Mouse (Mus musculus): ENCODE results near the gene Lats1. TPM values are rescaled to one million over a fixed set of nuclear protein-coding genes. Genes with fewer than 3 reads are reported as not detected.

The Lats1 gene
- 6.0 and 6.3 TPM in 2 replicates for total RNA-seq (2012; rRNA removed)

DNA sequence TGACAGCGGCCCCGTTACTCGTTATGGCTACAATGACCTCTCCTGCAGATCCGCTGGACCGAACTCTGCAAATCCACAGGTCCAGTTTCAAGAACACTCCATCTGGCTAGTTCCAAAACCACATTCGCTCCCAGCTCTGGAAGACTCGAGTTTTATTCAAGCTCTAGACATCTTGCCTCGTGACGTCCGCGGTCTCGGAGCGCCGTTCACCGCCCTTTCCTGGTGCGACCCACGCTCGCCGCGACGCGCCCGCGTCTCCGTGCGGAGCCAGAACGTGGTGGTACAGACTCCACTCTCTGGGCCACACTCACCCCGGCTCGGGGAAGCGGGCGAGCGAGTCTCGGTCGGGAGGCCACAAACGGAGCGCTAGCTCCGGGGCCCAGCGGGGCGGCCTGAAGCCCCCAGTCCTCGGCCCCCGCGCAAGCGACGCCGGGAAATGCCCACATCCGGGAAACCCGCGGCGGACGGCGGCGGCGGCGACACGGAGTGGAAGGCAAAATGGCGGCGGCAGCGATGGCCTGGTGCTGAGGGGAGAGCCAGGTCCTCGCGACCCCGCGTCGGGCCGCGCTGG lies at the start of gene Lats1, which contains the start of gene Pcmt1:
Lats1 (plus strand) TSS at position 484 of the 571 bp plus-strand sequence.
Pcmt1 (minus strand) TSS at position 406 of the 571 bp plus-strand sequence.
- Histone ChIP-seq H3K9ac (ENCODE audit: insufficient read depth, low read depth, low read length, poor library complexity, severe bottlenecking) (peak within 1 kb of the TSS; percentile 92), H3K4me1 (ENCODE audit: control insufficient read depth in 2 of 2, insufficient read depth in 2 of 2, low read length in 2 of 2, poor library complexity in 1 of 2) (0 out of 4 replicates have a peak, but pooled peaks cover 1% of the 10 kb centered on the region in 2 experiments), H3K27ac (ENCODE audit: insufficient read depth, low read depth, low read length, poor library complexity, severe bottlenecking) (peak within 1 kb of the TSS; percentile 48), H3K4me3 (ENCODE audit: insufficient read depth in 1 of 2, low read depth in 1 of 2, low read length in 2 of 2, poor library complexity in 1 of 2, severe bottlenecking in 1 of 2) (peak within 1 kb of the TSS; percentile 84 to 91), H3K9me3 (ENCODE audit: control insufficient read depth, insufficient read depth, low read depth, low read length) (no peaks in the 10 kb centered on the region), H3K36me3 (ENCODE audit: control insufficient read depth, insufficient read depth, low read length, poor library complexity, severe bottlenecking) (peaks cover 29% of the 10 kb centered on the region)
- no peak for TF ChIP-seq ZNF384 (IDR thresholded peaks at IDR 0.05; ENCODE audit: low read depth, low read length)
- no peak; the same call in 1 of the 2 replicates for TF ChIP-seq HCFC1 (IDR thresholded peaks at IDR 0.05; ENCODE audit: borderline replicate concordance, insufficient read depth, low read length)
- no peak for TF ChIP-seq ZC3H11A (IDR thresholded peaks at IDR 0.05; ENCODE audit: borderline replicate concordance, low read depth, low read length)
- TF ChIP-seq MAFK (IDR thresholded peaks at IDR 0.05; ENCODE audit: insufficient read depth, low read depth, low read length) = no peak
- no peak for TF ChIP-seq CHD2 (IDR thresholded peaks at IDR 0.05; ENCODE audit: low read depth, low read length)
- in situ Hi-C loops (cut with MboI; ENCODE audit: low sequenced_read_pairs in 2 of 2, unreplicated experiment in 2 of 2) = no loop called here
- DNase-seq (ENCODE audit: low read depth, low spot score) = no peak

DNA sequence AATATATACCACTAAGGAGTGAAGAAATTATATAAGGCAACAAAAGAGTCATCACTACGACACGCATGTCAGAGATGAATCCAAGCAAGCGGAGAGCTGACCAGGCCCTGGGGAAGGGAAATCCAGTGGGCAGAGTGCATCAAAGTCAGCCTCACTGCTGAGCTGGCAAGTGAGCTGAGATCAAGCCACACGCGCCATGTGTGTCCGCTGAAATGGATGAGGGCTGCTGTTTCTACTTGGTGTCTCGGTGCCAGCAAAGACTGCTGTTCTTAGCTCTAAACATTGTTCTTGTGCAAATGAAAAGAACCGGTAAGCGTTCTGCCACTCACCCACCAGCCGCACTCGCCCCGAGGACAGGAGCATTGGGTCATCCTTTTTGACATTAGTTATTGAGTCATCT lies 40.6 kb upstream of the Lats1 start:
- Histone ChIP-seq H3K4me1 (ENCODE audit: control insufficient read depth in 2 of 2, insufficient read depth in 2 of 2, low read length in 2 of 2, poor library complexity in 1 of 2) (0 out of 4 replicates have a peak, but pooled peaks cover 0 to 2% of the 10 kb centered on the region in 2 experiments), H3K36me3 (ENCODE audit: control insufficient read depth, insufficient read depth, low read length, poor library complexity, severe bottlenecking) (peaks cover 23% of the 10 kb centered on the region), H3K9ac (ENCODE audit: insufficient read depth, low read depth, low read length, poor library complexity, severe bottlenecking) (no peak overlapping the region), H3K27ac (ENCODE audit: insufficient read depth, low read depth, low read length, poor library complexity, severe bottlenecking) (no peak overlapping the region), H3K9me3 (ENCODE audit: control insufficient read depth, insufficient read depth, low read depth, low read length) (no peaks in the 10 kb centered on the region), H3K4me3 (ENCODE audit: insufficient read depth in 1 of 2, low read depth in 1 of 2, low read length in 2 of 2, poor library complexity in 1 of 2, severe bottlenecking in 1 of 2) (no peak overlapping the region)
- TF ChIP-seq CHD2 (IDR thresholded peaks at IDR 0.05; ENCODE audit: low read depth, low read length) (no peak), ZC3H11A (IDR thresholded peaks at IDR 0.05; ENCODE audit: borderline replicate concordance, low read depth, low read length) (no peak), HCFC1 (IDR thresholded peaks at IDR 0.05; ENCODE audit: borderline replicate concordance, insufficient read depth, low read length) (no peak), ZNF384 (IDR thresholded peaks at IDR 0.05; ENCODE audit: low read depth, low read length) (no peak), MAFK (IDR thresholded peaks at IDR 0.05; ENCODE audit: insufficient read depth, low read depth, low read length) (no peak)
- in situ Hi-C loops (cut with MboI; ENCODE audit: low sequenced_read_pairs in 2 of 2, unreplicated experiment in 2 of 2) = no loop called here
- DNase-seq (ENCODE audit: low read depth, low spot score) = no peak

DNA sequence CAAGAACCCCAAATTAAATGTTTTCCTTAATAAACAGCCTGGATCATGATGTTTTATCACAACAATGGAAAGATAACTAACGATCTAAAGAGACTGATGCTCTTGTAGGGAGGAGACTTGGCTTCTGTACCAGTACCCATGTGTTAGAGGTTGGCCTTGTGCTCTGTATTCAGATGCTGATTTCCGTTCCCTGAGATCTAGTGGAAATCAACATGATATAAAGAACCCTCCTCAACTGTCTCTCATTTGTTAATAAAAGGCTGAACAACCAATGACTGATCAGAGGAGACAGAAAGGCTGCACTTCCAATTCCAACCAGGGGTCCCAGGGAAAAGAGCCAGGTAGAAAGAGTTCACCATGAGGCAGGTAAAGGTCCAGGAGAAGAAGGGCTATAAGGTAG lies 35.1 kb upstream of the Lats1 start:
- in situ Hi-C loops (cut with MboI; ENCODE audit: low sequenced_read_pairs in 2 of 2, unreplicated experiment in 2 of 2) = no loop called here
- H3K4me3 ChIP-seq (ENCODE audit: insufficient read depth in 1 of 2, low read depth in 1 of 2, low read length in 2 of 2, poor library complexity in 1 of 2, severe bottlenecking in 1 of 2) = no peak overlapping the region
- no peaks in the 10 kb centered on the region for H3K9me3 ChIP-seq (ENCODE audit: control insufficient read depth, insufficient read depth, low read depth, low read length)
- H3K9ac ChIP-seq (ENCODE audit: insufficient read depth, low read depth, low read length, poor library complexity, severe bottlenecking) = no peak overlapping the region
- H3K27ac ChIP-seq (ENCODE audit: insufficient read depth, low read depth, low read length, poor library complexity, severe bottlenecking) = no peak overlapping the region; the same call in 1 of the 2 replicates
- TF ChIP-seq ZNF384 (IDR thresholded peaks at IDR 0.05; ENCODE audit: low read depth, low read length) = no peak
- TF ChIP-seq ZC3H11A (IDR thresholded peaks at IDR 0.05; ENCODE audit: borderline replicate concordance, low read depth, low read length) = no peak
- no peak for TF ChIP-seq HCFC1 (IDR thresholded peaks at IDR 0.05; ENCODE audit: borderline replicate concordance, insufficient read depth, low read length)
- TF ChIP-seq CHD2 (IDR thresholded peaks at IDR 0.05; ENCODE audit: low read depth, low read length) = no peak
- no peak for TF ChIP-seq MAFK (IDR thresholded peaks at IDR 0.05; ENCODE audit: insufficient read depth, low read depth, low read length)
- H3K36me3 ChIP-seq (ENCODE audit: control insufficient read depth, insufficient read depth, low read length, poor library complexity, severe bottlenecking) = peaks cover 12% of the 10 kb centered on the region
- H3K4me1 ChIP-seq (ENCODE audit: control insufficient read depth in 2 of 2, insufficient read depth in 2 of 2, low read length in 2 of 2, poor library complexity in 1 of 2) = peaks cover 3 to 4% of the 10 kb centered on the region in 2 experiments; a peak in 1 of 4 replicates
- no peak for DNase-seq (ENCODE audit: low read depth, low spot score)

DNA sequence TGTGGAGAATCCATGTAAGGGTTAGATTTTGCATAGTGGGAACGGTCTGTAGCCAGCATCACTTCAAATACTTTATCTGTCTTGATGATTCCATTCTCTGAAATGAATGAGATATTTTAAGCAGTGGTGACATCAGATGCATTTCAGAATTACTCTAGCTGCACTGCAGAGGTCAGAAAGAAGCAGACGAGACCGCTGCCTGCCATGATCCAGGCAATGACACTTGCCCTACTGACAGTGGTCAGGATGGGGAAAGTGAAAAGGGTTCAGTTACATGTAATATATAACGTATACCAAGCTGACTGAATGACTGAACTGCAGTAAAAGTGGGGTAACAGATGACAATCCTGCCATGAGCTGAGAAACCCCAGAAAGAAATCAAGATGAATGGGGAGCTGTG lies 32.0 kb upstream of the Lats1 start:
- TF ChIP-seq ZNF384 (IDR thresholded peaks at IDR 0.05; ENCODE audit: low read depth, low read length) (no peak), HCFC1 (IDR thresholded peaks at IDR 0.05; ENCODE audit: borderline replicate concordance, insufficient read depth, low read length) (no peak), MAFK (IDR thresholded peaks at IDR 0.05; ENCODE audit: insufficient read depth, low read depth, low read length) (no peak), ZC3H11A (IDR thresholded peaks at IDR 0.05; ENCODE audit: borderline replicate concordance, low read depth, low read length) (no peak), CHD2 (IDR thresholded peaks at IDR 0.05; ENCODE audit: low read depth, low read length) (no peak)
- DNase-seq (ENCODE audit: low read depth, low spot score) = no peak
- in situ Hi-C loops (cut with MboI; ENCODE audit: low sequenced_read_pairs in 2 of 2, unreplicated experiment in 2 of 2) = no loop called here
- H3K36me3 ChIP-seq (ENCODE audit: control insufficient read depth, insufficient read depth, low read length, poor library complexity, severe bottlenecking) = peaks cover 10% of the 10 kb centered on the region
- H3K4me1 ChIP-seq (ENCODE audit: control insufficient read depth in 2 of 2, insufficient read depth in 2 of 2, low read length in 2 of 2, poor library complexity in 1 of 2) = peaks cover 2 to 3% of the 10 kb centered on the region in 2 experiments; a peak in 1 of 4 replicates
- no peak overlapping the region for H3K9ac ChIP-seq (ENCODE audit: insufficient read depth, low read depth, low read length, poor library complexity, severe bottlenecking)
- no peak overlapping the region for H3K27ac ChIP-seq (ENCODE audit: insufficient read depth, low read depth, low read length, poor library complexity, severe bottlenecking)
- H3K9me3 ChIP-seq (ENCODE audit: control insufficient read depth, insufficient read depth, low read depth, low read length) = no peaks in the 10 kb centered on the region
- H3K4me3 ChIP-seq (ENCODE audit: insufficient read depth in 1 of 2, low read depth in 1 of 2, low read length in 2 of 2, poor library complexity in 1 of 2, severe bottlenecking in 1 of 2) = no peak overlapping the region

All from ES-E14 (cell line).